Mouse (Mus musculus) myocyte (in vitro differentiated cells): ENCODE data around the gene C2cd2l.

Source experiments
- CEBPB ChIP-seq: IDR thresholded peaks from 2 replicates; pipeline ENCODE4 v1.6.1; 2011; ENCODE audit warnings: mild to moderate bottlenecking, moderate library complexity; ENCODE audit not compliant: poor library complexity, insufficient read depth, severe bottlenecking
- E2F4 ChIP-seq: IDR thresholded peaks from one replicate; pipeline ENCODE4 v1.6.1; 2011; ENCODE audit warnings: mild to moderate bottlenecking, control low read depth, moderate library complexity; ENCODE audit not compliant: insufficient read depth
- MAX ChIP-seq: IDR thresholded peaks from one replicate; pipeline ENCODE4 v1.6.1; 2011; ENCODE audit warnings: low read depth, mild to moderate bottlenecking, control low read depth
- MYOD1 ChIP-seq, 3 experiments: IDR thresholded peaks; one replicate each; pipeline ENCODE4 v1.6.1; 2011; ENCODE audit warnings: control low read depth in 2 of 3, low read depth in 2 of 3, mild to moderate bottlenecking in 2 of 3, moderate library complexity in 1 of 3; ENCODE audit not compliant: insufficient read length in 2 of 3, control insufficient read depth in 1 of 3
- MYOG ChIP-seq, 3 experiments: IDR thresholded peaks; one replicate each; pipeline ENCODE4 v1.6.1; 2011; ENCODE audit warnings: control low read depth in 2 of 3, low read depth in 2 of 3, mild to moderate bottlenecking in 2 of 3; ENCODE audit not compliant: insufficient read length in 2 of 3, control insufficient read depth in 1 of 3, insufficient read depth in 1 of 3
- POLR2A ChIP-seq: IDR thresholded peaks from one replicate; pipeline ENCODE4 v1.6.1; 2011; ENCODE audit warnings: low read depth, mild to moderate bottlenecking, control low read depth, moderate library complexity; ENCODE audit not compliant: insufficient read length
- POLR2AphosphoS2 ChIP-seq: IDR thresholded peaks from one replicate; pipeline ENCODE4 v1.6.1; 2011; ENCODE audit warnings: low read depth, control low read depth; ENCODE audit not compliant: insufficient read length
- REST ChIP-seq: IDR thresholded peaks from one replicate; pipeline ENCODE4 v1.6.1; 2011; ENCODE audit warnings: mild to moderate bottlenecking, control low read depth, moderate library complexity; ENCODE audit not compliant: insufficient read depth, insufficient read length
- TCF12 ChIP-seq: IDR thresholded peaks from one replicate; pipeline ENCODE4 v1.6.1; 2011; ENCODE audit warnings: mild to moderate bottlenecking, control low read depth; ENCODE audit not compliant: poor library complexity, insufficient read depth, severe bottlenecking
- USF1 ChIP-seq: IDR thresholded peaks from one replicate; pipeline ENCODE4 v1.6.1; 2011; ENCODE audit warnings: low read depth, mild to moderate bottlenecking, control low read depth, moderate library complexity

- TF ChIP-seq MYOG (IDR thresholded peaks at IDR 0.05; ENCODE audit: control insufficient read depth in 1 of 3, insufficient read depth in 1 of 3, insufficient read length in 2 of 3, low read depth in 2 of 3) (no peak), TCF12 (no peak), POLR2A (no peak), MYOD1 (IDR thresholded peaks at IDR 0.05; ENCODE audit: control insufficient read depth in 1 of 3, insufficient read length in 2 of 3, low read depth in 2 of 3) (no peak), POLR2AphosphoS2 (no peak), MAX (no peak), E2F4 (no peak), USF1 (no peak), CEBPB (no peak), REST (no peak)
Measured at GRCm38 (mm10) chr9:44348546-44348945, 28.5 kb upstream of the C2cd2l start.
